Mouse (Mus musculus) spleen, adult 10 weeks (tissue): Measurements from ENCODE around the gene Tceanc2. TPM values are rescaled to one million over a fixed set of nuclear protein-coding genes. Genes with fewer than 3 reads are reported as not detected.

ENCODE experiments used
- polyA plus RNA-seq: library from polyadenylated mRNA; stranded (reverse); fragments of 350-450 nt; fragmentation: Illumina TruSeq; extraction: RNeasy Lipid Tissue Mini Kit (QIAGEN cat#74804); gene quantifications from one replicate; pipeline ENCODE4 v1.2.3, GENCODE M21; 2015; ENCODE audit warnings: low replicate concordance; ENCODE audit not compliant: insufficient read depth

Tceanc2 gene
- 42.2 TPM for polyA plus RNA-seq

DNA sequence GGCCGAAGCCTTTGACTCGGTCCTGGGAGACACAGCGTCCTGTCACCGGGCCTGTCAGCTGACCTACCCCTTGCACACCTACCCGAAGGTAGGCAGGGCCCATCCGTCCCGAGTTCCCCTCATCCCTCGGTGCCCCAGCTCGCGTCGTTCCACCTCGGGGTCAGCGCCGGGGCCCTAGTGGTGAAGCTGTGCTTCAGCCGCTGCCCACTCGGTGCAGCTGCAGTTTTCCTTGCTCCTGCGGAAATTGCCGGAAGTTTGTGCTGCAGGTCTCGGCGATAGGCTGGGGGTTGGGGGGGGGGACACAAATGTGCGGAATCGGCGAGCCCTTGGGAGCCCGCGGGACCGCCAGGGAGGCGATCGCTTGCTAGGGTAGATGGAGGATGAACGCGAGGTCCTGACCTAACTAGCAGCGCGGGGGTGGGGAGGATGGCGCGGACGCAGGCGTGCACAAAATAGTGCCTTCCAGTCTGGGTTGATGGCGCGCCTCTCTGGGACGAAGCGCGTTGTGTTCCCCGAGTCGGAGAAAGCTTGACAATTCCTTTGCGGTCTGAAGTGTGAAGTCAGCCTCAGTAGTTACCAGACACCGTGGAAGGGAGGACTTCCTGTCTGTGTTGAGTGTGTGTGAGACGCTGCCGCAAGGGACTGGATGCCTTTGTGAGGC lies at the start of gene Tceanc2:
Gene Tceanc2, minus strand, starts transcription at position 287 of the 661 bp plus-strand sequence.

DNA sequence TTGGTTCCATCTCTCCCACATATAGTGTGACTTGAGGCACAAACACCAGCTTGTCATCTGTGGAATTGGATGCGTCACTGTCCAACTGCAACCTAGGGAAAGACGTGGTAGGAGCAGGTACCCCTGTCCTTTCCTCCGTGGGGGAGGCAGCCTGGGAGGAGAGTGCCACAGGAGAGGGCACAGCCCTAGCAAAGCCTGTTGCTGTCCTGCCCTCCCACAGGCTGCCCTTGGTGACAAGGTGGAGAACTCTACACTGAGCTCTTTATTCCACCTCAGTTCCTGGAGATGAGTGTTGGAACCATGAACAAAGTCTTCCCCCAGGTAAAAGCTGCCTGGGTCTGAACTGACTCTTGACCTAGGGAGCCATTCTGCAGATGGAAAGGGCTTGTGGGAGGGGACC lies 30.0 kb upstream of the Tceanc2 start, which contains the start of gene Ldlrad1:
Gene Ldlrad1, plus strand, starts transcription at position 301 of the 400 bp plus-strand sequence.

DNA sequence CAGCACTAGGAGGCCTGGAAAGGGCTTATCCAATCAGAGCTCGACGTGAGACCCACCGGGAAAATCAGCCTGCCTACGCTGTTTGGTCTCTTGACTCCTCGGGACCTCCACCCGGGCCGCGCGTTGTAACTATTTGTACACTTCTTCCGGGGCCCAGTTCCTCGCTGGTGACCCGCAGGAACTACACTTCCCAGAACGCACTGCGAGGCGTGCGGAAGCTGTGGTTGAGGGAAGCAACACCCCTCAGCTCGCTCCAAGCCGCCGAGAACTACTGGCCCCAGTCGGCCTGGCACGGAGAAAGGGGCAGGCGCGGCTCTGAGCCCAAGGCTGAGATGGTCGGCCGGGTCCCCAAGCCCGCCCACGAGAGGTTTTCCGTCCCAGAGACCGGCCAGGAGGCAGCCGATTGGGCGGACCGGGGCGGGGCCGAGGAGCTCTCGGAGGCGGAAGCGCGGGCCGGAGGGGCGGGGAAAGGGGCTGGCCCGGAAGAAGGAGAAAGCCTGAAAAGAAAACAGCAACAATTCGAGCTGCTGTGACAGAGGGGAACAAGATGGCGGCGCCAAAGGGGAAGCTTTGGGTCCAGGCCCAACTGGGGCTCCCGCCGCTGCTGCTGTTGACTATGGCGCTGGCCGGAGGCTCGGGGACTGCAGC lies 610 bp downstream of the Tceanc2 start, which contains the start of gene Tmem59:
Gene Tmem59, plus strand, starts transcription at position 218 of the 648 bp plus-strand sequence.

DNA sequence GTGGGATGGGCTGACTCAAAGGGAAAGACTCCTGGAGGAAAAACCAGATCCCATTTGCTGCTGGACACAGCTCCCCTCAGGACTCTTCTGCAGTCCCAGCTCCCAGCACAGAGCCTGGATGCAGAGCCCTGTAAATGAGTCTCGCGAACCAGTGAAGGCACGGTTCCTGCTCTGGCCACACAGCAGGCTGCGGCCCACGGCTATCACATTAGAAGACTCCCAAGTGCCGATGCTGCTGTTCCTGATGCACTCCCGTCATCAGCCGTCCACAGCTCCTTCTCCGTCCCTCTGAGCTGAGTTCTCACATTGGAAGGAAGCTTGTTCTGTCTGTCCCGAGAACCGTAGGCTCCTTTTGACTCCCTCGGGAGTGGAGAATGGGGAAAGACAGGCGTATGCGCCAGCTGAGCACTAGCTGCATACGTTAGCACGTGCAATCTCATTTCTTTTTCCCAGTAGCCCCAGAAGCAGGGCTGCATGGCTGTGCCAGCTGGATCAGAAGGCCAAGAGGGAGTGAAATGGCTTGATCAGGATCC lies 82.0 kb downstream of the Tceanc2 start, which contains the start of gene Cdcp2:
Gene Cdcp2, plus strand, starts transcription at position 51 of the 533 bp plus-strand sequence.

Other genes with a start within 250 kb of the Tceanc2 start
- 64.2 TPM for gene Mrpl37, start 112.2 kb downstream of the Tceanc2 start, polyA plus RNA-seq
- gene Cyb5rl, start 112.1 kb downstream of the Tceanc2 start, polyA plus RNA-seq: 8.0 TPM
- gene Cdcp2, start 82.2 kb downstream of the Tceanc2 start, polyA plus RNA-seq: not detected
- gene Tmem59, start 717 bp downstream of the Tceanc2 start, polyA plus RNA-seq: 282 TPM
- gene Ldlrad1, start 30.1 kb upstream of the Tceanc2 start, polyA plus RNA-seq: not detected
- 40.1 TPM for gene Lrrc42, start 74.4 kb upstream of the Tceanc2 start, polyA plus RNA-seq
- gene Hspb11, start 74.5 kb upstream of the Tceanc2 start, polyA plus RNA-seq: 33.5 TPM
- not detected for gene Dio1, start 128.1 kb upstream of the Tceanc2 start, polyA plus RNA-seq
- 49.2 TPM for gene Yipf1, start 135.2 kb upstream of the Tceanc2 start, polyA plus RNA-seq
- 9.5 TPM for gene Ndc1, start 188.7 kb upstream of the Tceanc2 start, polyA plus RNA-seq